Mouse (Mus musculus) monocyte, adult 59 days (primary cell): ENCODE data around the gene Fkbp2. TPM values are rescaled to one million over a fixed set of nuclear protein-coding genes. Genes with fewer than 3 reads are reported as not detected.

Experiments
- total RNA-seq, 2 experiments: library from RNA; stranded (reverse); gene quantifications; one replicate each; pipeline ENCODE4 v1.2.4; 2023

The Fkbp2 gene
- total RNA-seq = 10 to 100 TPM; 46.1 to 59.4 TPM

GRCm38 (mm10) chr19:6980381-6981093 lies at the start of gene Fkbp2:
Fkbp2 (minus strand) TSS chr19:6980501.

GRCm38 (mm10) chr19:7019191-7019590 lies 38.9 kb upstream of the Fkbp2 start, which contains the start of gene Fermt3:
Fermt3 (minus strand) TSS chr19:7019469.

GRCm38 (mm10) chr19:6996006-6996405 lies 15.7 kb upstream of the Fkbp2 start, which contains the start of the genes Nudt22 and Trpt1:
Nudt22 (minus strand) TSS chr19:6996117.
Trpt1 (plus strand) TSS chr19:6996131.

GRCm38 (mm10) chr19:6992011-6992858 lies 11.9 kb upstream of the Fkbp2 start, which contains the start of gene Dnajc4:
Dnajc4 (minus strand) TSS chr19:6992572.

GRCm38 (mm10) chr19:6987061-6987903 lies 7.0 kb upstream of the Fkbp2 start, which contains the start of gene Vegfb:
Vegfb (minus strand) TSS chr19:6987651.

GRCm38 (mm10) chr19:6975537-6976521 lies 4.5 kb downstream of the Fkbp2 start, which contains the start of gene Plcb3:
Plcb3 (minus strand) TSS chr19:6976470.

GRCm38 (mm10) chr19:6974211-6975205 lies 5.8 kb downstream of the Fkbp2 start, which contains the start of gene Ppp1r14b:
Ppp1r14b (plus strand) TSS chr19:6974968.

GRCm38 (mm10) chr19:6942249-6942691 lies 38.0 kb downstream of the Fkbp2 start, which contains the start of gene Gpr137:
Gpr137 (minus strand) TSS chr19:6942480.

GRCm38 (mm10) chr19:6941372-6942248 lies 38.7 kb downstream of the Fkbp2 start, which contains the start of gene Bad:
Bad (plus strand) TSS chr19:6941861.

GRCm38 (mm10) chr19:6934195-6934977 lies 45.9 kb downstream of the Fkbp2 start, which contains the start of gene Kcnk4:
Kcnk4 (minus strand) TSS chr19:6934515.

Other genes with a start within 250 kb of the Fkbp2 start
- 10 to 100 TPM; 44.6 to 47.2 TPM for gene Rps6ka4, start 139.9 kb downstream of the Fkbp2 start, total RNA-seq
- gene Ccdc88b, start 122.3 kb downstream of the Fkbp2 start, total RNA-seq = 100 to 1,000 TPM in 1 of 2 experiments, 10 to 100 TPM in 1; 90.6 to 102 TPM
- gene Trmt112, start 70.8 kb downstream of the Fkbp2 start, total RNA-seq = 100 to 1,000 TPM; 148 to 158 TPM
- gene Prdx5, start 70.4 kb downstream of the Fkbp2 start, total RNA-seq = 100 to 1,000 TPM; 664 to 666 TPM
- gene Esrra, start 58.7 kb downstream of the Fkbp2 start, total RNA-seq = 10 to 100 TPM; 51.8 to 51.9 TPM
- not detected for gene Catsperz, start 55.1 kb downstream of the Fkbp2 start, total RNA-seq
- not detected for gene Kcnk4, start 46.0 kb downstream of the Fkbp2 start, total RNA-seq
- 10 to 100 TPM; 23.4 to 30.4 TPM for gene Bad, start 38.6 kb downstream of the Fkbp2 start, total RNA-seq
- gene Gpr137, start 38.0 kb downstream of the Fkbp2 start, total RNA-seq = 10 to 100 TPM; 29.9 to 30.8 TPM
- 10 to 100 TPM; 54.6 to 62.8 TPM for gene Ppp1r14b, start 5.5 kb downstream of the Fkbp2 start, total RNA-seq
- gene Plcb3, start 4.0 kb downstream of the Fkbp2 start, total RNA-seq = 10 to 100 TPM; 33.4 to 35.2 TPM
- gene Vegfb, start 7.2 kb upstream of the Fkbp2 start, total RNA-seq = 10 to 100 TPM in 1 of 2 experiments, 1 to 10 TPM in 1; 9.7 to 12.2 TPM
- gene Dnajc4, start 12.1 kb upstream of the Fkbp2 start, total RNA-seq = 10 to 100 TPM; 22.5 to 25.3 TPM
- gene Nudt22, start 15.6 kb upstream of the Fkbp2 start, total RNA-seq = 10 to 100 TPM; 11.1 to 16.9 TPM
- 1 to 10 TPM; 1.4 to 1.9 TPM for gene Trpt1, start 15.6 kb upstream of the Fkbp2 start, total RNA-seq
- 100 to 1,000 TPM; 282 to 286 TPM for gene Fermt3, start 39.0 kb upstream of the Fkbp2 start, total RNA-seq
- gene Stip1, start 59.5 kb upstream of the Fkbp2 start, total RNA-seq = 10 to 100 TPM; 61.2 to 64.6 TPM
- gene Macrod1, start 76.3 kb upstream of the Fkbp2 start, total RNA-seq = 1 to 10 TPM; 6.4 to 8.0 TPM
- gene Flrt1, start 125.2 kb upstream of the Fkbp2 start, total RNA-seq = not detected
- 10 to 100 TPM; 77.9 to 92.2 TPM for gene Otub1, start 225.8 kb upstream of the Fkbp2 start, total RNA-seq
- gene Cox8a, start 237.1 kb upstream of the Fkbp2 start, total RNA-seq = 100 to 1,000 TPM; 337 to 344 TPM